Mouse (Mus musculus): ENCODE data around the gene Gulp1. TPM values are rescaled to one million over a fixed set of nuclear protein-coding genes. Genes with fewer than 3 reads are reported as not detected.

The Gulp1 gene
- polyA plus RNA-seq, 1 experiment from 2014 or later = 27.3 TPM

- Histone ChIP-seq H3K9ac (replicated peaks) (no peak overlapping the region), H3K27me3 (no peaks in the 10 kb centered on the region), H3K4me1 (no peaks in the 10 kb centered on the region), H3K9me3 (no peaks in the 10 kb centered on the region), H3K4me2 (replicated peaks) (no peak overlapping the region), H3K27ac (replicated peaks) (no peak overlapping the region), H3K36me3 (no peaks in the 10 kb centered on the region), H3K4me3 (no peak overlapping the region)
- peak; percentile 41; the same call in 1 of the 2 replicates for ATAC-seq (ENCODE audit: low FRiP score, low read depth)
- 16% methylated on average over 2 of the region's 2 CpGs for WGBS
Measured at GRCm38 (mm10) chr1:44745711-44746110, 194.4 kb downstream of the Gulp1 start.

GRCm38 (mm10) chr1:44750731-44751730 lies 199.7 kb downstream of the Gulp1 start:
- H3K27ac ChIP-seq (replicated peaks) = no peak overlapping the region
- H3K9me3 ChIP-seq = no peaks in the 10 kb centered on the region
- no peaks in the 10 kb centered on the region for H3K27me3 ChIP-seq
- H3K4me3 ChIP-seq = no peak overlapping the region
- H3K36me3 ChIP-seq = no peaks in the 10 kb centered on the region
- no peak overlapping the region for H3K9ac ChIP-seq (replicated peaks)
- WGBS = 77% methylated on average over 5 of the region's 5 CpGs
- ATAC-seq (ENCODE audit: low FRiP score, low read depth) = no peak
- no peaks in the 10 kb centered on the region for H3K4me1 ChIP-seq
- no peak overlapping the region for H3K4me2 ChIP-seq (replicated peaks)

GRCm38 (mm10) chr1:44778251-44778650 lies 226.9 kb downstream of the Gulp1 start:
- Histone ChIP-seq H3K27me3 (no peaks in the 10 kb centered on the region), H3K9me3 (no peaks in the 10 kb centered on the region), H3K9ac (replicated peaks) (no peak overlapping the region), H3K4me3 (no peak overlapping the region), H3K36me3 (no peaks in the 10 kb centered on the region), H3K4me2 (replicated peaks) (no peak overlapping the region), H3K4me1 (no peaks in the 10 kb centered on the region), H3K27ac (replicated peaks) (no peak overlapping the region)
- ATAC-seq (ENCODE audit: low FRiP score, low read depth) = no peak
- 71% methylated on average over 1 of the region's 1 CpGs for WGBS

GRCm38 (mm10) chr1:44803594-44804372 lies 252.5 kb downstream of the Gulp1 start:
- no peak for ATAC-seq (ENCODE audit: low FRiP score, low read depth)
- no peaks in the 10 kb centered on the region for H3K4me1 ChIP-seq
- no peaks in the 10 kb centered on the region for H3K27me3 ChIP-seq
- no peak overlapping the region for H3K4me2 ChIP-seq (replicated peaks)
- H3K4me3 ChIP-seq = no peak overlapping the region
- no peak overlapping the region for H3K27ac ChIP-seq (replicated peaks)
- H3K9me3 ChIP-seq = no peaks in the 10 kb centered on the region
- no peak overlapping the region for H3K9ac ChIP-seq (replicated peaks)
- H3K36me3 ChIP-seq = no peaks in the 10 kb centered on the region
- WGBS = 90% methylated on average over 4 of the region's 4 CpGs

- no peak overlapping the region for H3K27ac ChIP-seq (replicated peaks)
- ATAC-seq (ENCODE audit: low FRiP score, low read depth) = no peak
- H3K4me3 ChIP-seq = no peak overlapping the region
- no peaks in the 10 kb centered on the region for H3K27me3 ChIP-seq
- no peaks in the 10 kb centered on the region for H3K4me1 ChIP-seq
- H3K9me3 ChIP-seq = no peaks in the 10 kb centered on the region
- no peaks in the 10 kb centered on the region for H3K36me3 ChIP-seq
- no peak overlapping the region for H3K4me2 ChIP-seq (replicated peaks)
- H3K9ac ChIP-seq (replicated peaks) = no peak overlapping the region
Measured at GRCm38 (mm10) chr1:44806368-44806767, 255.1 kb downstream of the Gulp1 start.

- Histone ChIP-seq H3K9ac (replicated peaks) (no peak overlapping the region), H3K4me2 (replicated peaks) (no peak overlapping the region), H3K27me3 (no peaks in the 10 kb centered on the region), H3K36me3 (no peaks in the 10 kb centered on the region), H3K4me3 (no peak overlapping the region), H3K9me3 (no peaks in the 10 kb centered on the region), H3K27ac (replicated peaks) (no peak overlapping the region), H3K4me1 (no peaks in the 10 kb centered on the region)
- ATAC-seq (ENCODE audit: low FRiP score, low read depth) = no peak
- WGBS = 82% methylated on average over 2 of the region's 2 CpGs
Measured at GRCm38 (mm10) chr1:44810336-44810735, 259.0 kb downstream of the Gulp1 start.

- Histone ChIP-seq H3K27me3 (no peaks in the 10 kb centered on the region), H3K4me3 (no peak overlapping the region), H3K36me3 (no peaks in the 10 kb centered on the region), H3K27ac (replicated peaks) (no peak overlapping the region), H3K9ac (replicated peaks) (no peak overlapping the region), H3K4me1 (no peaks in the 10 kb centered on the region), H3K9me3 (no peaks in the 10 kb centered on the region), H3K4me2 (replicated peaks) (no peak overlapping the region)
- ATAC-seq (ENCODE audit: low FRiP score, low read depth) = no peak
- WGBS = 92% methylated on average over 4 of the region's 4 CpGs
Measured at GRCm38 (mm10) chr1:44833934-44834333, 282.6 kb downstream of the Gulp1 start.

Data from midbrain, embryonic 12.5 days (tissue).